9 mouse cellular contexts compared by ENCODE assay signal in genomic region chr8:83874881-83875655, GRCm38 (mm10). TPM values are rescaled to one million over a fixed set of nuclear protein-coding genes. Genes with fewer than 3 reads are reported as not detected.
DNase-seq lines count a peak whose midpoint lies in the region; ATAC-seq and TF ChIP-seq lines count a peak whose summit lies in the region.
"Had no signal": no experiment of that assay in that cellular context is flagged by ENCODE, and none has a peak within 500 bp of the region (broad histone marks: within the 10 kb centered on the region; RNA-seq: fewer than 3 reads in every experiment).

No protein-coding gene starts in this region.

- H3K4me3 ChIP-seq in kidney, adult 2 months (ENCODE audit: insufficient read depth, low read depth, low read length), result peak overlapping the region; percentile 69
- peak overlapping the region; percentile 60 for H3K4me3 ChIP-seq in heart, adult 2 months
- peak overlapping the region; percentile 74 for H3K4me3 ChIP-seq in kidney, postnatal 0 days (replicated peaks; ENCODE audit: low read depth, low read length)
- peak overlapping the region; percentile 54 for H3K4me3 ChIP-seq in liver, embryonic 16.5 days (ENCODE audit: low read depth, low read length)
- peak overlapping the region; percentile 68 for H3K4me3 ChIP-seq in neural tube, embryonic 15.5 days (replicated peaks)

- H3K79me2 ChIP-seq in heart, adult 2 months (replicated peaks; ENCODE audit: control insufficient read depth, insufficient read depth, low read length), result no peaks in the 10 kb centered on the region

- H3K9me3 ChIP-seq in kidney, postnatal 0 days (replicated peaks; ENCODE audit: low read length), result no peaks in the 10 kb centered on the region
- H3K9me3 ChIP-seq in liver, embryonic 16.5 days (replicated peaks; ENCODE audit: control insufficient read depth, low read length), result no peaks in the 10 kb centered on the region
- H3K9me3 ChIP-seq in neural tube, embryonic 15.5 days (replicated peaks), result no peaks in the 10 kb centered on the region

- peak; percentile 39 for DNase-seq in kidney, adult 2 months
- no peak for DNase-seq in kidney, adult 8-10 months
- peak; percentile 76 for DNase-seq in embryo, embryonic 10 days (ENCODE audit: low spot score)
- peak; percentile 70 for DNase-seq in heart, adult 2 months
- peak; percentile 80 for DNase-seq in kidney, postnatal 0 days (ENCODE audit: low spot score)
- no peak for DNase-seq in spleen, postnatal 14 days (ENCODE audit: low spot score in 2 of 2)

- peaks cover 4% of the 10 kb centered on the region; the same call in 1 of the 2 replicates for H3K4me1 ChIP-seq in kidney, adult 2 months (ENCODE audit: control insufficient read depth, insufficient read depth, low read length)
- peaks cover 5% of the 10 kb centered on the region; the same call in 1 of the 2 replicates for H3K4me1 ChIP-seq in heart, adult 2 months (ENCODE audit: control insufficient read depth, insufficient read depth, low read length)
- H3K4me1 ChIP-seq in kidney, postnatal 0 days (replicated peaks; ENCODE audit: insufficient read depth, low read length), result peaks cover 11% of the 10 kb centered on the region
- no peaks in the 10 kb centered on the region for H3K4me1 ChIP-seq in liver, embryonic 16.5 days (ENCODE audit: control insufficient read depth, low read depth, low read length)
- H3K4me1 ChIP-seq in neural tube, embryonic 15.5 days, result peaks cover 31% of the 10 kb centered on the region

- no peak for TF ChIP-seq CTCF in kidney, adult 2 months (conservative IDR thresholded peaks at IDR 0.05; ENCODE audit: insufficient read depth, insufficient read length, low read depth, low read length)
- TF ChIP-seq CTCF in heart, adult 2 months (IDR thresholded peaks at IDR 0.05), result no peak
- TF ChIP-seq CTCF in kidney, postnatal 0 days (IDR thresholded peaks at IDR 0.05; ENCODE audit: low read depth), result no peak

- H3K27me3 ChIP-seq in kidney, adult 2 months (replicated peaks; ENCODE audit: control insufficient read depth, insufficient read depth, low read length), result no peaks in the 10 kb centered on the region
- peaks cover 3% of the 10 kb centered on the region; the same call in 1 of the 2 replicates for H3K27me3 ChIP-seq in heart, adult 2 months (ENCODE audit: control insufficient read depth, insufficient read depth, low read length)
- H3K27me3 ChIP-seq in kidney, postnatal 0 days (ENCODE audit: insufficient read depth, low read length), result no peaks in the 10 kb centered on the region
- peaks cover 45% of the 10 kb centered on the region for H3K27me3 ChIP-seq in liver, embryonic 16.5 days (ENCODE audit: control insufficient read depth, insufficient read depth, low read depth, low read length)
- peaks cover 2% of the 10 kb centered on the region; the same call in 1 of the 2 replicates for H3K27me3 ChIP-seq in neural tube, embryonic 15.5 days (replicated peaks)

- no peak for TF ChIP-seq POLR2A in kidney, adult 2 months (IDR thresholded peaks at IDR 0.05; ENCODE audit: low read depth, low read length)
- no peak for TF ChIP-seq POLR2A in heart, adult 2 months (IDR thresholded peaks at IDR 0.05; ENCODE audit: insufficient read depth, low read depth, low read length)

- peak; percentile 66 for ATAC-seq in kidney, postnatal 0 days (replicated peaks; ENCODE audit: low FRiP score, low read depth)
- peak; percentile 30; the same call in 1 of the 2 replicates for ATAC-seq in liver, embryonic 16.5 days (ENCODE audit: low read depth)
- ATAC-seq in neural tube, embryonic 15.5 days (ENCODE audit: low FRiP score), result peak; percentile 91

- H3K36me3 ChIP-seq in kidney, adult 2 months (ENCODE audit: control insufficient read depth, insufficient read depth, low read length), result no peaks in the 10 kb centered on the region
- no peaks in the 10 kb centered on the region for H3K36me3 ChIP-seq in heart, adult 2 months (ENCODE audit: control insufficient read depth, insufficient read depth, low read length)
- no peaks in the 10 kb centered on the region for H3K36me3 ChIP-seq in kidney, postnatal 0 days (ENCODE audit: insufficient read depth, low read length)
- H3K36me3 ChIP-seq in liver, embryonic 16.5 days (ENCODE audit: control insufficient read depth, insufficient read depth), result no peaks in the 10 kb centered on the region
- H3K36me3 ChIP-seq in neural tube, embryonic 15.5 days, result no peaks in the 10 kb centered on the region
- H3K36me3 ChIP-seq: G1E had no signal

- H3K27ac ChIP-seq in kidney, adult 2 months (ENCODE audit: insufficient read depth, low read depth, low read length), result no peak overlapping the region
- peak overlapping the region; percentile 48 for H3K27ac ChIP-seq in heart, adult 2 months
- H3K27ac ChIP-seq in kidney, postnatal 0 days, result peak overlapping the region; percentile 5; the same call in 1 of the 2 replicates
- no peak overlapping the region for H3K27ac ChIP-seq in liver, embryonic 16.5 days (ENCODE audit: low read length)
- H3K27ac ChIP-seq in neural tube, embryonic 15.5 days (replicated peaks), result peak overlapping the region; percentile 88

- intact Hi-C loops in heart, adult 2 months (cut with DNase I), result loop anchor here (2.0 kb wide), 1 partner anchor 24 kb away; no protein-coding TSS in a partner anchor

- TF ChIP-seq EP300 in heart, adult 2 months (IDR thresholded peaks at IDR 0.05; ENCODE audit: insufficient read depth, low read depth, low read length), result no peak

- WGBS in kidney, adult 2 months, result under 1% methylated on average over 63 of the region's 66 CpGs
- WGBS in heart, adult 2 months, result under 1% methylated on average over 56 of the region's 66 CpGs
- WGBS in kidney, postnatal 0 days, result under 1% methylated on average over 56 of the region's 66 CpGs
- 1% methylated on average over 56 of the region's 66 CpGs for WGBS in liver, embryonic 16.5 days (ENCODE audit: insufficient replicate concordance)
- WGBS in neural tube, embryonic 15.5 days, result under 1% methylated on average over 50 of the region's 66 CpGs

- peak overlapping the region; percentile 66 for H3K9ac ChIP-seq in heart, adult 2 months (ENCODE audit: low read depth, low read length)
- peak overlapping the region; percentile 62 for H3K9ac ChIP-seq in kidney, postnatal 0 days (ENCODE audit: low read depth, low read length)
- H3K9ac ChIP-seq in liver, embryonic 16.5 days (ENCODE audit: low read depth, low read length), result no peak overlapping the region; the same call in 1 of the 2 replicates
- peak overlapping the region; percentile 81 for H3K9ac ChIP-seq in neural tube, embryonic 15.5 days (replicated peaks)

- peak overlapping the region; percentile 99 for H3K4me2 ChIP-seq in kidney, postnatal 0 days (ENCODE audit: low read length)
- peak overlapping the region; percentile 68 for H3K4me2 ChIP-seq in liver, embryonic 16.5 days (ENCODE audit: low read depth, low read length)
- H3K4me2 ChIP-seq in neural tube, embryonic 15.5 days, result peak overlapping the region; percentile 95

RNA-seq across cellular contexts. Expression of gene Adgrl1, which starts 24.8 kb away (rescaled TPM):
- 28.7 and 44.4 TPM in 2 replicates for polyA plus RNA-seq in kidney, adult 2 months (2012; rRNA removed)
- 10 to 100 TPM; 11.3 to 12.9 TPM for total RNA-seq in heart, adult 2 months (2021)
- polyA plus RNA-seq in heart, adult 2 months (2012; rRNA removed), result 33.8 and 45.8 TPM in 2 replicates
- 11.5 and 14.4 TPM in 2 replicates for polyA plus RNA-seq in kidney, postnatal 0 days (2015; fragmentation: Nextera tagmentation; extraction: Ambion mirVana)
- polyA plus RNA-seq in liver, embryonic 16.5 days (2015; fragmentation: Nextera tagmentation; extraction: Ambion mirVana), result 0.86 and 1.2 TPM in 2 replicates
- 43.0 and 54.1 TPM in 2 replicates for polyA plus RNA-seq in neural tube, embryonic 15.5 days (2015; fragmentation: Nextera tagmentation; extraction: Ambion mirVana)

Comparison
In these comparisons a context has a peak if more than half of its experiments do, and no peak if none do; other contexts are left out.
1. DNase-seq: peak in kidney, adult 2 months (single experiment), embryo, embryonic 10 days (single experiment), heart, adult 2 months (2 of 2) and kidney, postnatal 0 days (single experiment); none in kidney, adult 8-10 months (0 of 2) and spleen, postnatal 14 days (0 of 2).
2. H3K27ac ChIP-seq: peak in heart, adult 2 months (single experiment), kidney, postnatal 0 days (single experiment) and neural tube, embryonic 15.5 days (single experiment); none in kidney, adult 2 months (single experiment) and liver, embryonic 16.5 days (single experiment).
3. ATAC-seq: peak in every context shown above with its lines; median percentile 91 in neural tube, embryonic 15.5 days; 66 in kidney, postnatal 0 days; 30 in liver, embryonic 16.5 days.
4. Peak in every context shown above with its lines, with median percentiles within 50 percentile points of each other: H3K4me3 ChIP-seq and H3K4me2 ChIP-seq.